Mouse (Mus musculus): ENCODE measurements around the gene Frem1. TPM values are rescaled to one million over a fixed set of nuclear protein-coding genes. Genes with fewer than 3 reads are reported as not detected.

Frem1 gene
- polyA plus RNA-seq, 1 experiment, result 2.4 TPM

DNA sequence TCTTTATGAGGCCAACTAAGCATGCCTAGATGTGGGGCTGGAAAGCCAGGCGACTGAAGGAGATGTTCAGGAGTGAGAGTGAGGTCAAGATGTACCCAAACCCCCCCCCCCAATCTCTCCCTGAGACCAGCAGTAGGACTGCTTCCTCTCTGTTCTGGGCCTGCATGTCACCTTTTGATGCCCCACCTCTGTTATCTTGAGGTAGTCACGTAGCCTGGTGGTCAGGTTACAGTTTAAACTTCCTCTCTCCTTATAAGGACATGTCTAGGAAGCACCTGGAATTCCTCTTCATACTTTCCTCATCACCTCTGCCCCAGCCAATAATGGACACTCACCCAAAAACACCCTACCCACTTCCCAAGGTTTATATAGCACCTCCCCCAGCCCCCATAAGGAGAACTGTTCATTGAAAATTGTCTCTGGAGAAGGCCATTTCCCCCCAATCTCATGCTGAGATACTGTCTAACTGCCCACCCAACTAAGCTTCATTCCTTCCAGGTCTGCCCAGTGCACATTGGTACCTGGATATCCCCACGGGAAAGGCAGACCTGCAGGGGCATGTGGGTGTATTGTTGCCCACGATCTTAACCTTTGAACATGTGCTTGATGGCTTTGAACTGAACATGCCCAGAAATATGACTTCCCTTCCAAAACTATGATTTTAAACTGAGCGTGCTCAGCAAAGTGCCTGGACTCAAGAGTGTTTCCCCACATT, 184.3 kb downstream of the Frem1 start:
- Histone ChIP-seq H3K4me3 (ENCODE audit: extremely low read depth, insufficient read depth, insufficient read length) (no peak overlapping the region), H3K27ac (ENCODE audit: insufficient read depth, low read length) (no peak overlapping the region), H3K4me1 (ENCODE audit: control insufficient read depth, insufficient read depth, insufficient read length) (no peaks in the 10 kb centered on the region), H3K36me3 (ENCODE audit: control insufficient read depth, insufficient read depth, low read length) (no peaks in the 10 kb centered on the region), H3K27me3 (ENCODE audit: control insufficient read depth, insufficient read depth, low read length) (no peaks in the 10 kb centered on the region)
- WGBS, result 87% methylated on average over 5 of the region's 5 CpGs
- no peak for DNase-seq (ENCODE audit: low read depth in 1 of 2, low spot score in 2 of 2)
- TF ChIP-seq POLR2A (IDR thresholded peaks at IDR 0.05; ENCODE audit: low read depth, low read length) (no peak), CTCF (IDR thresholded peaks at IDR 0.05; ENCODE audit: extremely low read depth, insufficient read depth, insufficient read length, insufficient replicate concordance) (no peak)

DNA sequence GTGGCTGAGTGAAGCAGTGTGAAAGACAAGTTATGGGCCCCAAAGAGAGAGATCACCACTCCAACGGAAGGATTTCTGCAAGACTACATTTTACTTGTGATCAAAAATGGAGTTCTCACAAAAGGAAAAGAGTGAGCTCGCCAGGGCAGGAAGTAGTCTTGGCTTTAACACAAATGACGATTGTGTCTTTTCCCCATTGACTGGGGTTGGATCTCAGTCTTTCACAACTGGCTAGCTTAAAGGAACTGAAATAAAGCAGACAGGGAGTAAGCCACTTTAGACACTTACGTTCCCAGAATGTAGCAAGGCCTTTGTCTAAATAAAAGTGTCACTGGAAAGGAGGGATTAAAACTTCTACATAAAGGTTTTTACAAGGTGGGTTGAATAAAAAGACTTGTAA, 185.0 kb downstream of the Frem1 start:
- H3K27ac ChIP-seq (ENCODE audit: insufficient read depth, low read length), result no peak overlapping the region
- H3K4me3 ChIP-seq (ENCODE audit: extremely low read depth, insufficient read depth, insufficient read length), result no peak overlapping the region
- H3K27me3 ChIP-seq (ENCODE audit: control insufficient read depth, insufficient read depth, low read length), result no peaks in the 10 kb centered on the region
- 52% methylated on average over 4 of the region's 4 CpGs for WGBS
- no peak for TF ChIP-seq POLR2A (IDR thresholded peaks at IDR 0.05; ENCODE audit: low read depth, low read length)
- TF ChIP-seq CTCF (IDR thresholded peaks at IDR 0.05; ENCODE audit: extremely low read depth, insufficient read depth, insufficient read length, insufficient replicate concordance), result no peak
- no peaks in the 10 kb centered on the region for H3K4me1 ChIP-seq (ENCODE audit: control insufficient read depth, insufficient read depth, insufficient read length)
- H3K36me3 ChIP-seq (ENCODE audit: control insufficient read depth, insufficient read depth, low read length), result no peaks in the 10 kb centered on the region
- DNase-seq (ENCODE audit: low read depth in 1 of 2, low spot score in 2 of 2), result no peak

DNA sequence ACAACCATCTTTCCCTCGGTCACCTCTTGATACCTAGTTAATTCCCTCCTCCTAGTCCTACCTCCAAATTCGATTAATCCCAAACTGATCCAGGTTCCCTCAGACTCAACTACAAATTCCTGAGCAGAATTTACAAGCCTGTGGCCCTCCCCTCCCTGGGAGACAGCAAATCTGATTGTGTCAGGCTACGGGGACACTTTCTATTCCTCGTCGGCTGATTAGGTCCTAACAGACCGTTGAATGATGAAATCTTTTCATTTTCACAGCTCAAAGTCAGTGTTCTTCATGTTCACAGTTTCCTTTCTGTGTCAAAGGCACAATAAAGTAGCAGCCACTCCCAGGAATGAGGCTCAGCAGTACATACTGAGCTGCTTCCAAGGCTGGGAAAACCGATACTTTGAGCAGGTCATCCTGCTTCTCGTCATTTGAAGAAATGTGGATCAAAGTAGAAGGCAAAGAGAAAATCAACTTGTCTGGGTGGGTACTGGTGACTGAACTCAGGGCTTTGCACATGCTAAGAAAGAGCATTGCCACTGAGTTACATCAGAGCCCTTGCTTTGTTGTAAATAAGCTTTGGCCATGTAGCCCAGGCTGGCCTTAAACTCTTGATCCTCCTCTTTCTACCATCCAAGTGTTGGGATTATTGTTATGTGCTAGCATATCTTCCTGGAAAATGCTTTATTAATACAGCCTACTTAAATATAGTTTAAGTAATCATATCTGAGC, 187.0 kb downstream of the Frem1 start:
- Histone ChIP-seq H3K4me3 (ENCODE audit: extremely low read depth, insufficient read depth, insufficient read length) (no peak overlapping the region), H3K27me3 (ENCODE audit: control insufficient read depth, insufficient read depth, low read length) (no peaks in the 10 kb centered on the region), H3K27ac (ENCODE audit: insufficient read depth, low read length) (no peak overlapping the region), H3K36me3 (ENCODE audit: control insufficient read depth, insufficient read depth, low read length) (no peaks in the 10 kb centered on the region), H3K4me1 (ENCODE audit: control insufficient read depth, insufficient read depth, insufficient read length) (no peaks in the 10 kb centered on the region)
- WGBS, result 86% methylated on average over 8 of the region's 8 CpGs
- TF ChIP-seq CTCF (IDR thresholded peaks at IDR 0.05; ENCODE audit: extremely low read depth, insufficient read depth, insufficient read length, insufficient replicate concordance) (no peak), POLR2A (IDR thresholded peaks at IDR 0.05; ENCODE audit: low read depth, low read length) (no peak)
- no peak for DNase-seq (ENCODE audit: low read depth in 1 of 2, low spot score in 2 of 2)

DNA sequence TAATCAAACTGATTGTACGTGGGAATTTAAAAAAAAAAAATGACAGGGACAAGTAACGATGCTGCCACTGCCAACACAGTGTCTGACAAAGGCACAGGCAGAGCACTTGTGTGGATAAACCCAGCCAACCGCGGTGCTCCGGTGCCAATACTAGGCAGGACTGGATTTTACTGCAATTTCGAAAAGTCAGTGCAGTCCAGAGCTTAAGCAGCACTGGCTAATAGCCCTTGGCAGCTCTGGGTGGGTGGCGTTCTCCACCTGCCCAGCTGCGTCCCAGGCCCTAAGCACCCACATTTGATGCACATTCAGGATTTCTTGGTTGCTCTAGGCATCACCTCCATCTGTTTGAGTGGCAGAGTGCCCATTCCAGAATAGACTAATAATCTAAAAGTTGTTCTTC, 188.8 kb downstream of the Frem1 start:
- Histone ChIP-seq H3K27ac (ENCODE audit: insufficient read depth, low read length) (no peak overlapping the region), H3K4me3 (ENCODE audit: extremely low read depth, insufficient read depth, insufficient read length) (no peak overlapping the region), H3K27me3 (ENCODE audit: control insufficient read depth, insufficient read depth, low read length) (0 out of 2 replicates have a peak, but pooled peaks cover 2% of the 10 kb centered on the region), H3K36me3 (ENCODE audit: control insufficient read depth, insufficient read depth, low read length) (no peaks in the 10 kb centered on the region), H3K4me1 (ENCODE audit: control insufficient read depth, insufficient read depth, insufficient read length) (no peaks in the 10 kb centered on the region)
- no peak for TF ChIP-seq CTCF (IDR thresholded peaks at IDR 0.05; ENCODE audit: extremely low read depth, insufficient read depth, insufficient read length, insufficient replicate concordance)
- 91% methylated on average over 8 of the region's 8 CpGs for WGBS
- DNase-seq (ENCODE audit: low read depth in 1 of 2, low spot score in 2 of 2), result no peak

DNA sequence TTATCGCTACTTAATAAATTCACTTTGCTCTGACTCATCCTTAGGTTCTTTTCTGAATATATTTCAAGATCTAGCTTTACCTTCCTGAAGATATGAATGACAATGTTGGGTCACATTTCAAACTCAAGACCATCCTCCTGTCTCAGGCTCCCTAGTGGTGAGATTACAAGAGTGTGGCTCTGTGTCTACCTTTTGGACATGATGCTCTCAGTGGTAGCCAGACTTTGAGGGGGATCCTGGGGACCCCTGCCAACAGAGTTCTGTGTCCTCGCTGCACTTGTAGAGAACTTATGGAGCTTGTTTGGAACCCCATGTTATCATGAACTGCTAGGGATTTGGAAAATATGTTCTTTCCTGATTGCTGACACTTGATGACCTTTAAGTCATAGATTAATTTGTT, 190.7 kb downstream of the Frem1 start:
- TF ChIP-seq CTCF (IDR thresholded peaks at IDR 0.05; ENCODE audit: extremely low read depth, insufficient read depth, insufficient read length, insufficient replicate concordance) (no peak), POLR2A (IDR thresholded peaks at IDR 0.05; ENCODE audit: low read depth, low read length) (no peak)
- Histone ChIP-seq H3K27ac (ENCODE audit: insufficient read depth, low read length) (no peak overlapping the region), H3K4me3 (ENCODE audit: extremely low read depth, insufficient read depth, insufficient read length) (no peak overlapping the region), H3K36me3 (ENCODE audit: control insufficient read depth, insufficient read depth, low read length) (no peaks in the 10 kb centered on the region), H3K4me1 (ENCODE audit: control insufficient read depth, insufficient read depth, insufficient read length) (no peaks in the 10 kb centered on the region; the same call in 1 of the 2 replicates), H3K27me3 (ENCODE audit: control insufficient read depth, insufficient read depth, low read length) (0 out of 2 replicates have a peak, but pooled peaks cover 2% of the 10 kb centered on the region)
- DNase-seq (ENCODE audit: low read depth in 1 of 2, low spot score in 2 of 2), result no peak
- WGBS, result 93% methylated on average over 2 of the region's 2 CpGs

DNA sequence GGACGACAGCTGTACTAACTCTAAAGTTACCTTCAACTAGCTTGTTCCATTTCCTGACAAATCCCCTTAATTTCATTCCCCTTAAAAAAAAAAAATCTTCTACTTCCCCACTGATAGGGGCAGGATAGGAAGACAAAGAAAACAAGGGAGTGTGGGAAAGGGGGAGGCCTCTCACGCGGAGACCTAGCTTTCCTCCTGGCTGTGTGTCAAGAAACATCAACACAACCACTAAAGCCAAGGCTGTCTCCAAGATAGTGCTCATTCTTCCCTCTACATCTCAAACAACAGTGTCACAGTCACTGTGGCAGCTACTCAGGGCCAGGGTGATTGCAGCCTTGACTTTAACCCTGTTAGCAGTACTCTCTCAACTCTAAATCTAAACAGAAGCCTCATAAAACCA, 191.6 kb downstream of the Frem1 start:
- WGBS, result 86% methylated on average over 3 of the region's 3 CpGs
- TF ChIP-seq POLR2A (IDR thresholded peaks at IDR 0.05; ENCODE audit: low read depth, low read length), result no peak
- TF ChIP-seq CTCF (IDR thresholded peaks at IDR 0.05; ENCODE audit: extremely low read depth, insufficient read depth, insufficient read length, insufficient replicate concordance), result no peak
- H3K4me1 ChIP-seq (ENCODE audit: control insufficient read depth, insufficient read depth, insufficient read length), result no peaks in the 10 kb centered on the region; the same call in 1 of the 2 replicates

More for the DNA sequence above, 191.6 kb downstream of the Frem1 start:
- Histone ChIP-seq H3K4me3 (ENCODE audit: extremely low read depth, insufficient read depth, insufficient read length) (no peak overlapping the region), H3K27ac (ENCODE audit: insufficient read depth, low read length) (no peak overlapping the region), H3K27me3 (ENCODE audit: control insufficient read depth, insufficient read depth, low read length) (0 out of 2 replicates have a peak, but pooled peaks cover 2% of the 10 kb centered on the region), H3K36me3 (ENCODE audit: control insufficient read depth, insufficient read depth, low read length) (no peaks in the 10 kb centered on the region)
- no peak for DNase-seq (ENCODE audit: low read depth in 1 of 2, low spot score in 2 of 2)

All from spleen, adult 2 months (tissue).